Mouse (Mus musculus): ENCODE data around the gene Lrrk1. TPM values are rescaled to one million over a fixed set of nuclear protein-coding genes. Genes with fewer than 3 reads are reported as not detected.

The Lrrk1 gene
- polyA plus RNA-seq, 1 experiment from 2014 or later = 10.2 TPM

- H3K27me3 ChIP-seq (ENCODE audit: low read depth, poor library complexity, severe bottlenecking) = no peaks in the 10 kb centered on the region
- DNase-seq (ENCODE audit: low spot score) = no peak
- no peaks in the 10 kb centered on the region for H3K4me1 ChIP-seq
- H3K27ac ChIP-seq = no peak overlapping the region
- H3K4me3 ChIP-seq = no peak overlapping the region
- 92% methylated on average over 3 of the region's 3 CpGs for WGBS
- H3K36me3 ChIP-seq = no peaks in the 10 kb centered on the region
- no peaks in the 10 kb centered on the region for H3K9me3 ChIP-seq (replicated peaks)
Observed at GRCm38 (mm10) chr7:66373391-66373790, 14.8 kb downstream of the Lrrk1 start.

- 93% methylated on average over 6 of the region's 6 CpGs for WGBS
- Histone ChIP-seq H3K4me3 (no peak overlapping the region), H3K9me3 (replicated peaks) (no peaks in the 10 kb centered on the region), H3K36me3 (no peaks in the 10 kb centered on the region), H3K27me3 (ENCODE audit: low read depth, poor library complexity, severe bottlenecking) (no peaks in the 10 kb centered on the region), H3K27ac (no peak overlapping the region), H3K4me1 (no peaks in the 10 kb centered on the region)
- DNase-seq (ENCODE audit: low spot score) = no peak
Observed at GRCm38 (mm10) chr7:66370970-66371369, 17.2 kb downstream of the Lrrk1 start.

- H3K27me3 ChIP-seq (ENCODE audit: low read depth, poor library complexity, severe bottlenecking) = no peaks in the 10 kb centered on the region
- H3K36me3 ChIP-seq = no peaks in the 10 kb centered on the region
- H3K4me3 ChIP-seq = no peak overlapping the region
- no peaks in the 10 kb centered on the region for H3K4me1 ChIP-seq
- 83% methylated on average over 5 of the region's 5 CpGs for WGBS
- no peaks in the 10 kb centered on the region for H3K9me3 ChIP-seq (replicated peaks)
- H3K27ac ChIP-seq = no peak overlapping the region
- DNase-seq (ENCODE audit: low spot score) = no peak
Observed at GRCm38 (mm10) chr7:66369934-66370445, 18.2 kb downstream of the Lrrk1 start.

- no peaks in the 10 kb centered on the region for H3K36me3 ChIP-seq
- H3K27me3 ChIP-seq (ENCODE audit: low read depth, poor library complexity, severe bottlenecking) = no peaks in the 10 kb centered on the region
- H3K9me3 ChIP-seq (replicated peaks) = no peaks in the 10 kb centered on the region
- no peak for DNase-seq (ENCODE audit: low spot score)
- H3K4me1 ChIP-seq = no peaks in the 10 kb centered on the region
- H3K27ac ChIP-seq = no peak overlapping the region
- H3K4me3 ChIP-seq = no peak overlapping the region
- 81% methylated on average over 5 of the region's 5 CpGs for WGBS
Observed at GRCm38 (mm10) chr7:66369071-66369933, 18.8 kb downstream of the Lrrk1 start.

- no peaks in the 10 kb centered on the region for H3K36me3 ChIP-seq
- H3K4me3 ChIP-seq = no peak within 1 kb of the TSS
- H3K9me3 ChIP-seq (replicated peaks) = no peaks in the 10 kb centered on the region
- H3K27me3 ChIP-seq (ENCODE audit: low read depth, poor library complexity, severe bottlenecking) = no peaks in the 10 kb centered on the region
- H3K27ac ChIP-seq = no peak within 1 kb of the TSS
- H3K4me1 ChIP-seq = no peaks in the 10 kb centered on the region
- DNase-seq (ENCODE audit: low spot score) = no peak
- WGBS = 70% methylated on average over 2 of the region's 2 CpGs
Observed at GRCm38 (mm10) chr7:66365904-66366303, 22.2 kb downstream of the Lrrk1 start, which contains the start of gene Gm10974. Gene Gm10974, plus strand, starts transcription at chr7:66365905.

- no peak for DNase-seq (ENCODE audit: low spot score)
- no peak overlapping the region for H3K27ac ChIP-seq
- H3K27me3 ChIP-seq (ENCODE audit: low read depth, poor library complexity, severe bottlenecking) = no peaks in the 10 kb centered on the region
- no peaks in the 10 kb centered on the region for H3K9me3 ChIP-seq (replicated peaks)
- no peaks in the 10 kb centered on the region for H3K4me1 ChIP-seq
- no peaks in the 10 kb centered on the region for H3K36me3 ChIP-seq
- H3K4me3 ChIP-seq = no peak overlapping the region
- WGBS = 82% methylated on average over 2 of the region's 2 CpGs
Observed at GRCm38 (mm10) chr7:66365411-66365810, 22.7 kb downstream of the Lrrk1 start.

GRCm38 (mm10) chr7:66364491-66364890 lies 23.7 kb downstream of the Lrrk1 start:
- DNase-seq (ENCODE audit: low spot score) = no peak
- Histone ChIP-seq H3K36me3 (no peaks in the 10 kb centered on the region), H3K27me3 (ENCODE audit: low read depth, poor library complexity, severe bottlenecking) (no peaks in the 10 kb centered on the region), H3K27ac (no peak overlapping the region), H3K4me1 (no peaks in the 10 kb centered on the region), H3K9me3 (replicated peaks) (no peaks in the 10 kb centered on the region), H3K4me3 (no peak overlapping the region)
- WGBS = 96% methylated on average over 11 of the region's 11 CpGs

GRCm38 (mm10) chr7:66359044-66359443 lies 29.1 kb downstream of the Lrrk1 start:
- H3K27ac ChIP-seq = no peak overlapping the region
- no peaks in the 10 kb centered on the region for H3K9me3 ChIP-seq (replicated peaks)
- 89% methylated on average over 4 of the region's 4 CpGs for WGBS
- DNase-seq (ENCODE audit: low spot score) = no peak
- H3K27me3 ChIP-seq (ENCODE audit: low read depth, poor library complexity, severe bottlenecking) = no peaks in the 10 kb centered on the region
- H3K36me3 ChIP-seq = no peaks in the 10 kb centered on the region
- no peak overlapping the region for H3K4me3 ChIP-seq
- H3K4me1 ChIP-seq = no peaks in the 10 kb centered on the region

- H3K4me3 ChIP-seq = no peak overlapping the region
Observed at GRCm38 (mm10) chr7:66358461-66358860, 29.7 kb downstream of the Lrrk1 start.

GRCm38 (mm10) chr7:66355791-66356522 lies 32.2 kb downstream of the Lrrk1 start:
- DNase-seq (ENCODE audit: low spot score) = no peak
- Histone ChIP-seq H3K27ac (no peak overlapping the region), H3K27me3 (ENCODE audit: low read depth, poor library complexity, severe bottlenecking) (no peaks in the 10 kb centered on the region), H3K4me1 (no peaks in the 10 kb centered on the region), H3K4me3 (no peak overlapping the region), H3K9me3 (replicated peaks) (no peaks in the 10 kb centered on the region), H3K36me3 (no peaks in the 10 kb centered on the region)
- 92% methylated on average over 8 of the region's 8 CpGs for WGBS

More at GRCm38 (mm10) chr7:66358461-66358860, 29.7 kb downstream of the Lrrk1 start:
- Histone ChIP-seq H3K4me1 (no peaks in the 10 kb centered on the region), H3K27me3 (ENCODE audit: low read depth, poor library complexity, severe bottlenecking) (no peaks in the 10 kb centered on the region), H3K36me3 (no peaks in the 10 kb centered on the region), H3K9me3 (replicated peaks) (no peaks in the 10 kb centered on the region), H3K27ac (no peak overlapping the region)
- no peak for DNase-seq (ENCODE audit: low spot score)
- 87% methylated on average over 3 of the region's 3 CpGs for WGBS

GRCm38 (mm10) chr7:66354911-66355310 lies 33.2 kb downstream of the Lrrk1 start:
- no peak overlapping the region for H3K4me3 ChIP-seq
- WGBS = 46% methylated on average over 3 of the region's 3 CpGs
- H3K27ac ChIP-seq = no peak overlapping the region
- no peaks in the 10 kb centered on the region for H3K4me1 ChIP-seq
- no peak for DNase-seq (ENCODE audit: low spot score)
- H3K36me3 ChIP-seq = no peaks in the 10 kb centered on the region
- H3K9me3 ChIP-seq (replicated peaks) = no peaks in the 10 kb centered on the region
- no peaks in the 10 kb centered on the region for H3K27me3 ChIP-seq (ENCODE audit: low read depth, poor library complexity, severe bottlenecking)

GRCm38 (mm10) chr7:66351074-66351473 lies 37.1 kb downstream of the Lrrk1 start:
- whole genome bisulfite sequencing = 93% methylated on average over 4 of the region's 4 CpGs
- H3K36me3 ChIP-seq = no peaks in the 10 kb centered on the region

GRCm38 (mm10) chr7:66349670-66350069 lies 38.5 kb downstream of the Lrrk1 start:
- H3K9me3 ChIP-seq (replicated peaks) = no peaks in the 10 kb centered on the region
- H3K36me3 ChIP-seq = no peaks in the 10 kb centered on the region
- H3K4me1 ChIP-seq = peaks cover 7% of the 10 kb centered on the region; the same call in 1 of the 2 replicates
- DNase-seq (ENCODE audit: low spot score) = no peak
- WGBS = 52% methylated on average over 11 of the region's 11 CpGs
- H3K27me3 ChIP-seq (ENCODE audit: low read depth, poor library complexity, severe bottlenecking) = no peaks in the 10 kb centered on the region
- H3K4me3 ChIP-seq = no peak overlapping the region
- no peak overlapping the region for H3K27ac ChIP-seq

More at GRCm38 (mm10) chr7:66351074-66351473, 37.1 kb downstream of the Lrrk1 start:
- no peak overlapping the region for H3K4me3 ChIP-seq
- peaks cover 7% of the 10 kb centered on the region; the same call in 1 of the 2 replicates for H3K4me1 ChIP-seq
- H3K27me3 ChIP-seq (ENCODE audit: low read depth, poor library complexity, severe bottlenecking) = no peaks in the 10 kb centered on the region
- no peak for DNase-seq (ENCODE audit: low spot score)
- no peaks in the 10 kb centered on the region for H3K9me3 ChIP-seq (replicated peaks)
- no peak overlapping the region for H3K27ac ChIP-seq
